Mouse (Mus musculus): ENCODE measurements around the gene Col4a2. TPM values are rescaled to one million over a fixed set of nuclear protein-coding genes. Genes with fewer than 3 reads are reported as not detected.
"Not testable (repeated sequence)": the region's sequence is repeated elsewhere in the genome, so short reads cannot be mapped to it uniquely, and the experiment has no call there.

Gene Col4a2
- polyA plus RNA-seq, 1 experiment from 2014 or later, result 117 TPM

DNA sequence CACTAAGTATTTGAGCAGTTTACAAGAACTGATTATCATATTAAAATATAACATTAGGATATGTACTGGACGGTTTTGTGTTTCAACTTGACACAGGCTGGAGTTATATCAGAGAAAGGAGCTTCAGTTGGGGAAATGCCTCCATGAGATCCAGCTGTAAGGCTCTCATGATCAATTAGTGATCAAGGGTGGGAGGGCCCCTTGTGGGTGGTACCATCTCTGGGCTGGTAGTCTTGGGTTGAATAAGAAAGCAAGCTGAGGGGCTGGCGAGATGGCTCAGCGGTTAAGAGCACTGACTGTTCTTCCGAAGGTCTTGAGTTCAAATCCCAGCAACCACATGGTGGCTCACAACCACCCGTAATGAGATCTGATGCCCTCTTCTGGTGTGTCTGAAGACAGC, 153.9 kb downstream of the Col4a2 start:
- not testable (repeated sequence) for H3K4me2 ChIP-seq (ENCODE audit: low read depth, low read length); H3K4me1 ChIP-seq (replicated peaks; ENCODE audit: control insufficient read depth, insufficient read depth, low read length); H3K27ac ChIP-seq (ENCODE audit: low read length); H3K9ac ChIP-seq (ENCODE audit: low read length); H3K4me3 ChIP-seq (ENCODE audit: low read length); H3K36me3 ChIP-seq (ENCODE audit: control insufficient read depth, insufficient read depth, low read length); H3K9me3 ChIP-seq (ENCODE audit: control insufficient read depth, low read length); H3K27me3 ChIP-seq (ENCODE audit: control insufficient read depth, insufficient read depth, low read depth, low read length); ATAC-seq (ENCODE audit: low read depth)
- WGBS, result 89% methylated on average over 4 of the region's 5 CpGs

DNA sequence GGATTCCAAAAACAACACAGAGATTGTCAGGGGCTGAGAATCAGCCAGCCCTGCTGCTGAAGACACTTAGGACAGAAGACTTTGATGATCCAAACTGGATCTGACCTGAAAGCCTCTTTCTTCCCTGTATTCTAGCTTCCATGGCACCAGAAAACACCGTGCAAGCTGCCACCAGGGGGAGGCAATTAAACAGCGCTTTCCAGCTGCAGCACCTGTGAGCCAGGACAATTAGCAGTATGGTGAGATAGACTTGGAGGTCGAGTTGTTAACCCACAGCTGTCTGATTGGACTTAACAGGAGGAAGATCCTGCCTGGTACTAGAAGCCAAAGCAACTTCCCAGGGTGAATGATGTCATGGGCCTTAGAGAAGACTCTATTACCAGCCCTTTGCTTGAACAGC, 156.5 kb downstream of the Col4a2 start:
- H3K27ac ChIP-seq (ENCODE audit: low read length), result no peak overlapping the region

DNA sequence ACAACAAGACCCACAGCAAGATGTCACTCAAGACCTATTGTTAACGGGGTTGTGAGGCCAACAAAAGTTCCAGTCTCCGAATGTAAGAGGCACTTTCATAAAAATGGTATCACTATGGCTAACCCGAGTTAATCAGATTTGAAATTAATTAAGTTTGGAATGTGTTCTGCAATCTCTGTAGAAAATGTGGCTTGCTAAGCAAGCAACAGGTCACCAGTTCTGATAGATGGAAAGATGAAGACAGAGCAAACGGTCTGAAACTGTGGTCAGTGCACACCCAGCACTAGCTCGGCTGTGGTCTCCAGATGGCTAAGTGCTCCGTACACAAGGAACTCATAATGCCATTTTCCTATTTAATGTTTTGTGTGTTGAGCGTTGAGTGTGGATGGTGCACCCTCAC, 158.1 kb downstream of the Col4a2 start:
- Histone ChIP-seq H3K9ac (ENCODE audit: low read length) (no peak overlapping the region), H3K4me2 (ENCODE audit: low read depth, low read length) (no peak overlapping the region)
- WGBS, result 67% methylated on average over 7 of the region's 7 CpGs

More for the DNA sequence above, 156.5 kb downstream of the Col4a2 start:
- Histone ChIP-seq H3K4me2 (ENCODE audit: low read depth, low read length) (no peak overlapping the region), H3K36me3 (ENCODE audit: control insufficient read depth, insufficient read depth, low read length) (no peaks in the 10 kb centered on the region), H3K4me1 (replicated peaks; ENCODE audit: control insufficient read depth, insufficient read depth, low read length) (peaks cover 12% of the 10 kb centered on the region), H3K4me3 (ENCODE audit: low read length) (no peak overlapping the region), H3K9me3 (ENCODE audit: control insufficient read depth, low read length) (no peaks in the 10 kb centered on the region), H3K9ac (ENCODE audit: low read length) (no peak overlapping the region), H3K27me3 (ENCODE audit: control insufficient read depth, insufficient read depth, low read depth, low read length) (no peaks in the 10 kb centered on the region)
- WGBS, result 9% methylated on average over 3 of the region's 3 CpGs
- no peak for ATAC-seq (ENCODE audit: low read depth)

DNA sequence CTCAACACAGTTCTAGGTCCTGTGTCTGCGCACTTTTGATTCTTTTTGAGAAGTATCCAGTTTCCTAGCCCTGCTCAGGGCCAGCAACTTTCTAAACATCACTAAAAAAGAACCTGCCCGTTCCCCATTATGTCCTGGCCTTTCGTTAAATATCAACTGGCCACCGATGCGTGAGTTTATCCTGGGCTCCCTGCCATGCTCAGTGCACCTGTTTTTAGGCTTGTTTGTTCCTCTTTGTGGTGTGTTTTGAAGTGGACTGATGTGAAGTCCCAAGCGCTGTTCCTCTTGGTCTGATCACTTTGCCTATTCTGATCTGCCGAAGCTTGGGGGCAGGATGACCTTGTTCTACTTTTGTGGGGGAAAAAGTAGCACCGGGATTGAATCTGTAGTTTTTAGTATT, 158.7 kb downstream of the Col4a2 start:
- Histone ChIP-seq H3K4me1 (replicated peaks; ENCODE audit: control insufficient read depth, insufficient read depth, low read length) (peaks cover 22% of the 10 kb centered on the region), H3K27me3 (ENCODE audit: control insufficient read depth, insufficient read depth, low read depth, low read length) (no peaks in the 10 kb centered on the region; the same call in none of the 2 replicates), H3K4me3 (ENCODE audit: low read length) (no peak overlapping the region), H3K9me3 (ENCODE audit: control insufficient read depth, low read length) (no peaks in the 10 kb centered on the region), H3K36me3 (ENCODE audit: control insufficient read depth, insufficient read depth, low read length) (no peaks in the 10 kb centered on the region), H3K27ac (ENCODE audit: low read length) (no peak overlapping the region), H3K4me2 (ENCODE audit: low read depth, low read length) (no peak overlapping the region), H3K9ac (ENCODE audit: low read length) (no peak overlapping the region)
- WGBS, result 35% methylated on average over 8 of the region's 8 CpGs
- ATAC-seq (ENCODE audit: low read depth), result no peak

More for the DNA sequence above, 158.1 kb downstream of the Col4a2 start:
- Histone ChIP-seq H3K9me3 (ENCODE audit: control insufficient read depth, low read length) (no peaks in the 10 kb centered on the region), H3K27ac (ENCODE audit: low read length) (no peak overlapping the region), H3K36me3 (ENCODE audit: control insufficient read depth, insufficient read depth, low read length) (no peaks in the 10 kb centered on the region), H3K4me1 (replicated peaks; ENCODE audit: control insufficient read depth, insufficient read depth, low read length) (peaks cover 18% of the 10 kb centered on the region), H3K27me3 (ENCODE audit: control insufficient read depth, insufficient read depth, low read depth, low read length) (no peaks in the 10 kb centered on the region; the same call in none of the 2 replicates), H3K4me3 (ENCODE audit: low read length) (no peak overlapping the region)
- ATAC-seq (ENCODE audit: low read depth), result no peak

DNA sequence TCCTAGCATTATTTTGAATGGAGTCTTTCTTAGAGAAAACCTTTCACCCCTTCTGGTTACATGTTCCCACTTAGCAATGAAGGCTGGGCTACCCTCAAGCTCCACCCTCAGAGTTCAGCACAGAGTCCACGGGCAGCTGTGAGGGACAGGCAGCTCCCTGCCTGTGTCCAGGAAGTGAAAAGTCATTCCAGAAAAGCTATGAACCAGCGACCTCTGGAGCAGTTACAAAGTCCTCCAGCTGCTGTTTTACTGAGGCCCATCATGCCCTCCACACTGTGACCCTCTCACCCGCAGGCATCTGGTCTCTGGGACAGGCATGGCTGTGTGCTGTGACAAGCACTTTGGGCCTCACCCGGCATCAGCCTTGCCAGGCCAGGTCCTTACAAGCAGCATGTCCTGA, 160.5 kb downstream of the Col4a2 start:
- Histone ChIP-seq H3K4me3 (ENCODE audit: low read length) (no peak overlapping the region), H3K36me3 (ENCODE audit: control insufficient read depth, insufficient read depth, low read length) (no peaks in the 10 kb centered on the region), H3K9ac (ENCODE audit: low read length) (peak overlapping the region; percentile 11; the same call in 1 of the 2 replicates), H3K9me3 (ENCODE audit: control insufficient read depth, low read length) (no peaks in the 10 kb centered on the region), H3K4me1 (replicated peaks; ENCODE audit: control insufficient read depth, insufficient read depth, low read length) (peaks cover 31% of the 10 kb centered on the region), H3K4me2 (ENCODE audit: low read depth, low read length) (no peak overlapping the region), H3K27me3 (ENCODE audit: control insufficient read depth, insufficient read depth, low read depth, low read length) (no peaks in the 10 kb centered on the region; the same call in none of the 2 replicates), H3K27ac (ENCODE audit: low read length) (peak overlapping the region; percentile 56)
- 19% methylated on average over 4 of the region's 4 CpGs for WGBS
- peak; percentile 43 for ATAC-seq (ENCODE audit: low read depth)

DNA sequence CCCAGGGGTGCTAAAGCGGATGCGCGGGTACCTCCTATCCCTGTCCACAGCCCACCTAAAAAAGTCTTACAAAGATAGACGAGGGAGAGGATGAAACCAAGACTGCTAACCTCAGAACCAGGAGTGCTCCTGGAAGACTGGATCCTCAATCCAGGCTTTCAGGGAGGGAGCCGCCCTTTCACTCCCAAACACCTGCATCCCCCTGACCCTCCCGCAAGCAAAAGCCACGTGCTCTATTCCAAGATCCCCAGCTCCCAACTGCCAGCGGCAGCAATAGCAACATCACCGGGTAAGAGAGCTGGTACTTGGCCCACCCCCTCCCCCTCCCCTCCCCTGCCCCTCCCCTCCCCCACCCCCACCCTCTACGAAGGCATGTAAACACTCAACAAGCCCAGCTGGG, 162.8 kb downstream of the Col4a2 start:
- 15% methylated on average over 9 of the region's 10 CpGs for WGBS
- Histone ChIP-seq H3K27me3 (ENCODE audit: control insufficient read depth, insufficient read depth, low read depth, low read length) (peaks cover 11% of the 10 kb centered on the region), H3K9ac (ENCODE audit: low read length) (peak overlapping the region; percentile 27; the same call in 1 of the 2 replicates), H3K4me3 (ENCODE audit: low read length) (no peak overlapping the region), H3K4me1 (replicated peaks; ENCODE audit: control insufficient read depth, insufficient read depth, low read length) (peaks cover 33% of the 10 kb centered on the region), H3K27ac (ENCODE audit: low read length) (no peak overlapping the region), H3K9me3 (ENCODE audit: control insufficient read depth, low read length) (no peaks in the 10 kb centered on the region), H3K36me3 (ENCODE audit: control insufficient read depth, insufficient read depth, low read length) (no peaks in the 10 kb centered on the region), H3K4me2 (ENCODE audit: low read depth, low read length) (no peak overlapping the region; the same call in 1 of the 2 replicates)
- ATAC-seq (ENCODE audit: low read depth), result no peak

DNA sequence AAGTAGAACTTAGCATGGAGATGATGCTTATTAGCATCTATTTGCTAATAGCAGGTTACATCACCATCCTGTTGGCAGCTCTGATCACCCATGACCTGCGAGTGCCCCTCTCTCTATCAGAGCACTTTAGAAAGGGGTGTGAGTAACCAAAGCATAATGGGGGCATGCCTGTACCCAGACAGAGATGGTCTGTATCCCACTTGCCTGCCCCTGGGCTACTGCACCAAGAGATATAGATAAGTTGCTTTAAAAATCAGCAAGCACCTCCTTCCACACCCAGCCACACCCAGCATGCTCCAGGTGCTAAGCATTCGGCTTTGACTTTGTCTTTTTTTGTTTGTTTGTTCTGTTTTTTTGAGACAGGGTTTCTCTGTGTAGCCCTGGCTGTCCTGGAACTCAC, 163.3 kb downstream of the Col4a2 start:
- no peak overlapping the region for H3K4me3 ChIP-seq (ENCODE audit: low read length)
- no peaks in the 10 kb centered on the region for H3K9me3 ChIP-seq (ENCODE audit: control insufficient read depth, low read length)
- H3K36me3 ChIP-seq (ENCODE audit: control insufficient read depth, insufficient read depth, low read length), result no peaks in the 10 kb centered on the region
- peak overlapping the region; percentile 89 for H3K27ac ChIP-seq (ENCODE audit: low read length)
- no peak overlapping the region for H3K9ac ChIP-seq (ENCODE audit: low read length)
- H3K4me2 ChIP-seq (ENCODE audit: low read depth, low read length), result peak overlapping the region; percentile 94
- peaks cover 11% of the 10 kb centered on the region for H3K27me3 ChIP-seq (ENCODE audit: control insufficient read depth, insufficient read depth, low read depth, low read length)
- no peak for ATAC-seq (ENCODE audit: low read depth)
- peaks cover 33% of the 10 kb centered on the region for H3K4me1 ChIP-seq (replicated peaks; ENCODE audit: control insufficient read depth, insufficient read depth, low read length)
- 22% methylated on average over 2 of the region's 2 CpGs for WGBS

DNA sequence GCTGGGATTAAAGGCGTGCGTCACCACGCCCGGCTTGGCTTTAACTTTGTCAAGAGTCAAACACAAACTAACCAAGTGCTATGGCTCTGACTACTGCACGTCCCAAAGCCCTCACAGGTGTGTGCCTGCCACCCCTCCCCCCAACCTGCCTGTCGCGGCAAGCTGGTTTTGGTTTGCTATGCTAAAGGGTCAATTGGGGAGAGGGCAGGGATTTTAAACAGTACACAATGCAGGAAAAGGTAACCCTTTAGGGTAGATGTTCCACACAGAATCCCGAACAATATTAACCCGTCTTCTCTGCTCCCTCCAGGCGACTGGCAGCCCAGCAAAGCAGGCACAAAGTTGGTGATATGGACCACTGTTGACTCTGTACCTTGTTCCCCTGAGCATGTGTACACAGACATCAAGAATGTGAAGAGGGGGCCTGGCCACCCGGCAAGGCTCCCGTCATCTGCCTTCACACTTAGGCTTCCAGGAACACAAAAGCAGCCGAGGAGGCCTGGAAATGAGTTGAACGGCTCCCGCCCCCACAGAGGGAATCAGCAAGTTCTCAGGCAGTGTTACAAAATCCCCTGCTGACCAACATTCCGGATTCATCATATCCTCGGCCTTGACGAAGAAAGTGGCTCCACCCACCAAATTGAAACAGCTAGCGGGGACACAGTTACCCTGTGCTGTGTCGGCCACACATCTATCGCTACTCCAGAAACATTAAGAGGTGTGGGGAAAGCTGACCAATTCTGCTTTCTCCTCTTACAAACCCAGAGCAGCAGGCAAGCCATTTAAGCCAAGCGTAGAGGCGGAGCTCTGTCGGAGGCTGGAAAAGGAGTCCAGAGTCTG, 164.0 kb downstream of the Col4a2 start:
- no peaks in the 10 kb centered on the region for H3K36me3 ChIP-seq (ENCODE audit: control insufficient read depth, insufficient read depth, low read length)
- H3K9ac ChIP-seq (ENCODE audit: low read length), result peak overlapping the region; percentile 54
- 6% methylated on average over 24 of the region's 24 CpGs for WGBS
- peak; percentile 58 for ATAC-seq (ENCODE audit: low read depth)
- H3K4me1 ChIP-seq (replicated peaks; ENCODE audit: control insufficient read depth, insufficient read depth, low read length), result peaks cover 33% of the 10 kb centered on the region
- peaks cover 11% of the 10 kb centered on the region for H3K27me3 ChIP-seq (ENCODE audit: control insufficient read depth, insufficient read depth, low read depth, low read length)
- peak overlapping the region; percentile 89 for H3K27ac ChIP-seq (ENCODE audit: low read length)
- peak overlapping the region; percentile 68 for H3K4me3 ChIP-seq (ENCODE audit: low read length)
- H3K9me3 ChIP-seq (ENCODE audit: control insufficient read depth, low read length), result no peaks in the 10 kb centered on the region
- peak overlapping the region; percentile 94 for H3K4me2 ChIP-seq (ENCODE audit: low read depth, low read length)

DNA sequence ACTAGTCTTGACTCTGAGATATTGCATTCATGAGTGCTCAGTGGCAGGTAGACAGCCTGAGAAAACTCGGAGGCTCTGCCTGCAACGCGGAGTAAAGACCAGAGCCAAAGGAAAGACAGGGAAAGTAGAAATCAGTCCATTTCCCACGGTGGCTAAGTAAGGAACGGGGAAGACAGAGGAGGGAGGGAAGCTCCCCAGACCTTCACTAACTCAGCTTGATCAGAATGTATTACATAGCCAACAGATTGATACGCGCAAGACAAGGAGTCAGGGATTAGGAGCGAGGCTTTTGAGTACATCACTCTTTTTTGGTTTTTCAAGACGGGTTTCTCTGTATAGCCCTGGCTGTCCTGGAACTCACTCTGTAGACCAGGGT, 164.6 kb downstream of the Col4a2 start:
- Histone ChIP-seq H3K27me3 (ENCODE audit: control insufficient read depth, insufficient read depth, low read depth, low read length) (peaks cover 11% of the 10 kb centered on the region), H3K4me2 (ENCODE audit: low read depth, low read length) (peak overlapping the region; percentile 94), H3K27ac (ENCODE audit: low read length) (peak overlapping the region; percentile 89), H3K4me1 (replicated peaks; ENCODE audit: control insufficient read depth, insufficient read depth, low read length) (peaks cover 33% of the 10 kb centered on the region), H3K36me3 (ENCODE audit: control insufficient read depth, insufficient read depth, low read length) (no peaks in the 10 kb centered on the region), H3K9ac (ENCODE audit: low read length) (peak overlapping the region; percentile 54), H3K4me3 (ENCODE audit: low read length) (peak overlapping the region; percentile 68), H3K9me3 (ENCODE audit: control insufficient read depth, low read length) (no peaks in the 10 kb centered on the region)
- 3% methylated on average over 9 of the region's 9 CpGs for WGBS
- no peak for ATAC-seq (ENCODE audit: low read depth)

Data from lung, embryonic 16.5 days (tissue).